Mouse (Mus musculus) layer of hippocampus, adult 8-10 months (tissue): ENCODE results near the gene Tspan4. TPM values are rescaled to one million over a fixed set of nuclear protein-coding genes. Genes with fewer than 3 reads are reported as not detected.

ENCODE experiments used
- DNase-seq, 2 experiments: peaks; one replicate each; pipeline ENCODE4 v3.0.0; 2022; ENCODE audit warnings: low spot score in 2 of 2
- total RNA-seq, 4 experiments: library from RNA; stranded (reverse); gene quantifications; 2 replicates each; pipeline ENCODE4 v1.2.4; 2022

Tspan4 gene
- total RNA-seq, 4 experiments from 2014 or later, result 14.7 to 38.7 (median 26.7) TPM

GRCm38 (mm10) chr7:141501820-141502555 lies 26.9 kb downstream of the Tspan4 start:
- no peak for DNase-seq

- no peak for DNase-seq
These were observed 27.5 kb downstream of the Tspan4 start for GRCm38 (mm10) chr7:141502556-141502905.

GRCm38 (mm10) chr7:141506278-141506677 lies 31.2 kb downstream of the Tspan4 start:
- DNase-seq, result no peak

GRCm38 (mm10) chr7:141508160-141508559 lies 33.1 kb downstream of the Tspan4 start:
- no peak for DNase-seq

- DNase-seq, result no peak
These were observed 35.2 kb downstream of the Tspan4 start for GRCm38 (mm10) chr7:141510196-141510595.

- no peak for DNase-seq
These were observed 35.7 kb downstream of the Tspan4 start for GRCm38 (mm10) chr7:141510681-141511191.

GRCm38 (mm10) chr7:141517638-141518037 lies 42.6 kb downstream of the Tspan4 start:
- no peak for DNase-seq

- DNase-seq, result no peak
These were observed 43.3 kb downstream of the Tspan4 start for GRCm38 (mm10) chr7:141518296-141518695.

- DNase-seq, result no peak
These were observed 43.9 kb downstream of the Tspan4 start for GRCm38 (mm10) chr7:141518926-141519325.

GRCm38 (mm10) chr7:141519795-141520194 lies 44.8 kb downstream of the Tspan4 start:
- no peak for DNase-seq

- DNase-seq, result no peak
These were observed 48.0 kb downstream of the Tspan4 start for GRCm38 (mm10) chr7:141523007-141523406.

GRCm38 (mm10) chr7:141524271-141524670 lies 49.2 kb downstream of the Tspan4 start:
- no peak for DNase-seq

GRCm38 (mm10) chr7:141524760-141525579 lies 49.9 kb downstream of the Tspan4 start:
- DNase-seq, result peak; percentile 64 to 81

GRCm38 (mm10) chr7:141525580-141525925 lies 50.5 kb downstream of the Tspan4 start:
- no peak for DNase-seq

- DNase-seq, result no peak
These were observed 60.5 kb downstream of the Tspan4 start for GRCm38 (mm10) chr7:141535570-141535969.

- no peak for DNase-seq
These were observed 64.0 kb downstream of the Tspan4 start for GRCm38 (mm10) chr7:141538852-141539555.

GRCm38 (mm10) chr7:141539556-141540311 lies 64.7 kb downstream of the Tspan4 start, which contains the start of gene Chid1:
Chid1 (minus strand) TSS chr7:141539857.
- peak; percentile 94 to 96 for DNase-seq

- peak; percentile 84 to 87 for DNase-seq
These were observed 65.5 kb downstream of the Tspan4 start for GRCm38 (mm10) chr7:141540312-141541081.

- DNase-seq, result no peak
These were observed 66.6 kb downstream of the Tspan4 start for GRCm38 (mm10) chr7:141541681-141542080.

- no peak for DNase-seq
These were observed 67.5 kb downstream of the Tspan4 start for GRCm38 (mm10) chr7:141542588-141542987.
